Mouse (Mus musculus): ENCODE data around the gene Cox17.

Gene Cox17

GRCm38 (mm10) chr16:38395060-38395730 is 48.4 kb downstream of the Cox17 start:
- DNase-seq (ENCODE audit: low read depth), result no peak

- DNase-seq (ENCODE audit: low read depth), result no peak
Observed at GRCm38 (mm10) chr16:38396155-38396554, 49.4 kb downstream of the Cox17 start.

- DNase-seq (ENCODE audit: low read depth), result no peak
Observed at GRCm38 (mm10) chr16:38398266-38398665, 51.5 kb downstream of the Cox17 start.

- DNase-seq (ENCODE audit: low read depth), result no peak
Observed at GRCm38 (mm10) chr16:38399076-38399475, 52.3 kb downstream of the Cox17 start.

- no peak for DNase-seq (ENCODE audit: low read depth)
Observed at GRCm38 (mm10) chr16:38399531-38400231, 52.9 kb downstream of the Cox17 start.

- DNase-seq (ENCODE audit: low read depth), result no peak
Observed at GRCm38 (mm10) chr16:38400311-38400960, 53.6 kb downstream of the Cox17 start.

GRCm38 (mm10) chr16:38401468-38401867 is 54.7 kb downstream of the Cox17 start:
- DNase-seq (ENCODE audit: low read depth), result no peak

All from c-Kit-positive CD71-positive TER-119-negative erythroid progenitor cells, embryonic 14.5 days (primary cell).